Mouse (Mus musculus): ENCODE measurements around the gene Litaf. TPM values are rescaled to one million over a fixed set of nuclear protein-coding genes. Genes with fewer than 3 reads are reported as not detected.
"Not testable (repeated sequence)": the region's sequence is repeated elsewhere in the genome, so short reads cannot be mapped to it uniquely, and the experiment has no call there.

Gene Litaf
- polyA plus RNA-seq, 1 experiment from 2014 or later = 112 TPM

GRCm38 (mm10) chr16:11023618-11024017 lies 42.3 kb downstream of the Litaf start:
- Histone ChIP-seq H3K4me3 (ENCODE audit: low read depth, low read length) (no peak overlapping the region), H3K9me3 (ENCODE audit: low read depth, low read length) (no peaks in the 10 kb centered on the region), H3K4me1 (ENCODE audit: insufficient read depth) (no peaks in the 10 kb centered on the region), H3K9ac (no peak overlapping the region), H3K36me3 (ENCODE audit: insufficient read depth) (no peaks in the 10 kb centered on the region), H3K4me2 (no peak overlapping the region), H3K27me3 (ENCODE audit: insufficient read depth, low read length) (no peaks in the 10 kb centered on the region), H3K27ac (ENCODE audit: low read depth) (no peak overlapping the region)
- peak; percentile 73 for DNase-seq
- WGBS = 71% methylated on average over 5 of the region's 5 CpGs
- no peak for ATAC-seq (ENCODE audit: insufficient read depth)
- peak; percentile 45 for TF ChIP-seq CTCF (IDR thresholded peaks at IDR 0.05; ENCODE audit: low read depth)

GRCm38 (mm10) chr16:11022113-11022489 lies 43.9 kb downstream of the Litaf start:
- no peaks in the 10 kb centered on the region for H3K27me3 ChIP-seq (ENCODE audit: insufficient read depth, low read length)
- TF ChIP-seq CTCF (IDR thresholded peaks at IDR 0.05; ENCODE audit: low read depth) = no peak
- H3K4me3 ChIP-seq (ENCODE audit: low read depth, low read length) = no peak overlapping the region
- no peaks in the 10 kb centered on the region for H3K9me3 ChIP-seq (ENCODE audit: low read depth, low read length)
- no peak for ATAC-seq (ENCODE audit: insufficient read depth)
- H3K4me2 ChIP-seq = no peak overlapping the region
- no peak overlapping the region for H3K27ac ChIP-seq (ENCODE audit: low read depth)
- WGBS = 83% methylated on average over 4 of the region's 4 CpGs
- no peak overlapping the region for H3K9ac ChIP-seq
- no peak for DNase-seq
- H3K36me3 ChIP-seq (ENCODE audit: insufficient read depth) = no peaks in the 10 kb centered on the region
- 0 out of 2 replicates have a peak, but pooled peaks cover 7% of the 10 kb centered on the region for H3K4me1 ChIP-seq (ENCODE audit: insufficient read depth)

- 48% methylated on average over 3 of the region's 3 CpGs for WGBS
- H3K4me1 ChIP-seq (ENCODE audit: insufficient read depth) = 0 out of 2 replicates have a peak, but pooled peaks cover 7% of the 10 kb centered on the region
- TF ChIP-seq CTCF (IDR thresholded peaks at IDR 0.05; ENCODE audit: low read depth) = no peak
- DNase-seq (peak; percentile 73), ATAC-seq (ENCODE audit: insufficient read depth) (0 out of 2 replicates have a peak, but pooled peaks have one; percentile 52)
- no peak overlapping the region for H3K9ac ChIP-seq
- H3K4me3 ChIP-seq (ENCODE audit: low read depth, low read length) = no peak overlapping the region
- no peak overlapping the region for H3K27ac ChIP-seq (ENCODE audit: low read depth)
- H3K9me3 ChIP-seq (ENCODE audit: low read depth, low read length) = no peaks in the 10 kb centered on the region
- no peaks in the 10 kb centered on the region for H3K36me3 ChIP-seq (ENCODE audit: insufficient read depth)
- no peak overlapping the region for H3K4me2 ChIP-seq
- H3K27me3 ChIP-seq (ENCODE audit: insufficient read depth, low read length) = no peaks in the 10 kb centered on the region
Measured at GRCm38 (mm10) chr16:11021403-11022112, 44.4 kb downstream of the Litaf start.

- DNase-seq (no peak), ATAC-seq (ENCODE audit: insufficient read depth) (peak; percentile 46; the same call in 1 of the 2 replicates)
- no peaks in the 10 kb centered on the region for H3K27me3 ChIP-seq (ENCODE audit: insufficient read depth, low read length)
- H3K4me3 ChIP-seq (ENCODE audit: low read depth, low read length) = no peak overlapping the region
- H3K4me1 ChIP-seq (ENCODE audit: insufficient read depth) = 0 out of 2 replicates have a peak, but pooled peaks cover 8% of the 10 kb centered on the region
- 37% methylated on average over 11 of the region's 11 CpGs for WGBS
- no peak overlapping the region for H3K4me2 ChIP-seq
- H3K27ac ChIP-seq (ENCODE audit: low read depth) = no peak overlapping the region
- no peak overlapping the region for H3K9ac ChIP-seq
- H3K36me3 ChIP-seq (ENCODE audit: insufficient read depth) = no peaks in the 10 kb centered on the region
- no peaks in the 10 kb centered on the region for H3K9me3 ChIP-seq (ENCODE audit: low read depth, low read length)
- TF ChIP-seq CTCF (IDR thresholded peaks at IDR 0.05; ENCODE audit: low read depth) = no peak
Measured at GRCm38 (mm10) chr16:11017807-11018595, 48.0 kb downstream of the Litaf start.

- ATAC-seq (ENCODE audit: insufficient read depth) (no peak), DNase-seq (peak; percentile 42)
- no peak for TF ChIP-seq CTCF (IDR thresholded peaks at IDR 0.05; ENCODE audit: low read depth)
- H3K4me1 ChIP-seq (ENCODE audit: insufficient read depth) = peaks cover 17% of the 10 kb centered on the region; the same call in 1 of the 2 replicates
- no peak overlapping the region for H3K4me3 ChIP-seq (ENCODE audit: low read depth, low read length)
- no peak overlapping the region for H3K27ac ChIP-seq (ENCODE audit: low read depth)
- WGBS = 62% methylated on average over 4 of the region's 4 CpGs
- no peaks in the 10 kb centered on the region for H3K36me3 ChIP-seq (ENCODE audit: insufficient read depth)
- no peak overlapping the region for H3K4me2 ChIP-seq
- no peak overlapping the region for H3K9ac ChIP-seq
- H3K27me3 ChIP-seq (ENCODE audit: insufficient read depth, low read length) = no peaks in the 10 kb centered on the region
- H3K9me3 ChIP-seq (ENCODE audit: low read depth, low read length) = no peaks in the 10 kb centered on the region
Measured at GRCm38 (mm10) chr16:11016353-11016752, 49.6 kb downstream of the Litaf start.

GRCm38 (mm10) chr16:11014407-11014806 lies 51.5 kb downstream of the Litaf start:
- Histone ChIP-seq H3K4me1 (ENCODE audit: insufficient read depth) (peaks cover 18% of the 10 kb centered on the region), H3K27me3 (ENCODE audit: insufficient read depth, low read length) (no peaks in the 10 kb centered on the region), H3K36me3 (ENCODE audit: insufficient read depth) (no peaks in the 10 kb centered on the region), H3K27ac (ENCODE audit: low read depth) (no peak overlapping the region), H3K4me2 (no peak overlapping the region), H3K9me3 (ENCODE audit: low read depth, low read length) (no peaks in the 10 kb centered on the region), H3K4me3 (ENCODE audit: low read depth, low read length) (no peak overlapping the region), H3K9ac (no peak overlapping the region)
- ATAC-seq (ENCODE audit: insufficient read depth) (no peak), DNase-seq (no peak)
- no peak for TF ChIP-seq CTCF (IDR thresholded peaks at IDR 0.05; ENCODE audit: low read depth)
- 76% methylated on average over 3 of the region's 3 CpGs for WGBS

- H3K9ac ChIP-seq; H3K9me3 ChIP-seq (ENCODE audit: low read depth, low read length); H3K36me3 ChIP-seq (ENCODE audit: insufficient read depth); H3K4me3 ChIP-seq (ENCODE audit: low read depth, low read length); DNase-seq; H3K27me3 ChIP-seq (ENCODE audit: insufficient read depth, low read length); H3K27ac ChIP-seq (ENCODE audit: low read depth); ATAC-seq (ENCODE audit: insufficient read depth); H3K4me2 ChIP-seq: not testable (repeated sequence)
- WGBS = 87% methylated on average over 11 of the region's 19 CpGs
- H3K4me1 ChIP-seq (ENCODE audit: insufficient read depth) = peaks cover 24% of the 10 kb centered on the region
Measured at GRCm38 (mm10) chr16:11013464-11014147, 52.4 kb downstream of the Litaf start.

All from lung, embryonic 14.5 days (tissue).